In the genomic region with DNA sequence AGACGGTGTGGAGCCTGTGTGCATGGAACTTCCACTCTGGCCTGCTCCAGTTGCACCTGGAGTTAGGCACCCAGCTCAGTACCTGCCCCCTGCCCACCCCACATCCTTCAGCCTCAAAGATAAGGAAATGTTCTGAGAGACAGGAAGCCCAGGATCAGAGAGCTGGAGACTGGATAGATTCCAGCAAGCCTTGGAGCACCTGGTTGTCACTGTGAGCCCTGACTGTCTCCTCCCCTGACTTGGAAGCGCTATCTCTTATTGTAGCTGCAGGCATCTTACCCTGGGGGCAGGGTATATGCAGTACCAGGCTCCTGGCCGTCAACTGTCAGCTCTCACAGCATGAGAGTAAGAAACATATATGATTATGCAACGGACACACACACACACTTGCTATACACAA, we compare ENCODE assay signal across 35 mouse cellular contexts. TPM values are rescaled to one million over a fixed set of nuclear protein-coding genes. Genes with fewer than 3 reads are reported as not detected.
DNase-seq lines count a peak whose midpoint lies in the region; ATAC-seq and TF ChIP-seq lines count a peak whose summit lies in the region.
"Had no signal": no experiment of that assay in that cellular context is flagged by ENCODE, and none has a peak within 500 bp of the region (broad histone marks: within the 10 kb centered on the region; RNA-seq: fewer than 3 reads in every experiment).

No protein-coding gene starts in this region.

- no peak for TF ChIP-seq CTCF in left cerebral cortex, adult 2 months (IDR thresholded peaks at IDR 0.05)

- H3K9ac ChIP-seq in embryonic facial prominence, embryonic 13.5 days: no peak overlapping the region
- no peak overlapping the region for H3K9ac ChIP-seq in neural tube, embryonic 13.5 days
- H3K9ac ChIP-seq: forebrain, embryonic 13.5 days; liver, embryonic 15.5 days; lung, embryonic 14.5 days; midbrain, embryonic 12.5 days had no signal

- H3K4me2 ChIP-seq in embryonic facial prominence, embryonic 13.5 days: no peak overlapping the region
- H3K4me2 ChIP-seq in neural tube, embryonic 13.5 days: no peak overlapping the region
- H3K4me2 ChIP-seq: forebrain, embryonic 13.5 days; liver, embryonic 15.5 days; lung, embryonic 14.5 days; midbrain, embryonic 12.5 days had no signal

- H3K9me3 ChIP-seq in embryonic facial prominence, embryonic 13.5 days: peaks cover 5% of the 10 kb centered on the region; the same call in 1 of the 2 replicates
- H3K9me3 ChIP-seq in embryonic facial prominence, embryonic 10.5 days: 0 out of 2 replicates have a peak, but pooled peaks cover 2% of the 10 kb centered on the region
- H3K9me3 ChIP-seq in neural tube, embryonic 13.5 days: no peaks in the 10 kb centered on the region
- H3K9me3 ChIP-seq: forebrain, embryonic 13.5 days; liver, embryonic 15.5 days; midbrain, embryonic 12.5 days had no signal

- no peak for DNase-seq in embryonic facial prominence, embryonic 10.5 days (ENCODE audit: low spot score)
- no peak for DNase-seq in left cerebral cortex, adult 2 months (ENCODE audit: extremely low spot score in 1 of 2, low spot score in 2 of 2)
- DNase-seq in left cerebral cortex, adult 18-20 months (ENCODE audit: low spot score in 2 of 2): no peak
- no peak for DNase-seq in neural tube, embryonic 10.5 days (ENCODE audit: extremely low spot score, low spot score)
- no peak for DNase-seq in spleen, postnatal 14 days (ENCODE audit: low spot score in 2 of 2)
- DNase-seq: adrenal gland, adult 8-10 months; cerebellum, adult 11-12 months; cerebellum, adult 9-11 months; gastrocnemius, postnatal 10 days; heart, postnatal 14 days; kidney, adult 11 months; kidney, postnatal 14 days; lung, embryonic 14.5 days; lung, postnatal 14 days; right cerebral cortex, adult 18-20 months; spleen, adult 18-20 months; thymus, adult 18-20 months; thymus, postnatal 25 days had no signal

- no peaks in the 10 kb centered on the region for H3K27me3 ChIP-seq in embryonic facial prominence, embryonic 13.5 days
- H3K27me3 ChIP-seq in embryonic facial prominence, embryonic 10.5 days (replicated peaks; ENCODE audit: low read depth, poor library complexity, severe bottlenecking): no peaks in the 10 kb centered on the region
- no peaks in the 10 kb centered on the region for H3K27me3 ChIP-seq in neural tube, embryonic 13.5 days
- H3K27me3 ChIP-seq: liver, embryonic 15.5 days; midbrain, embryonic 12.5 days had no signal

- intact Hi-C loops in left cerebral cortex, adult 2 months (cut with DNase I): no loop called here

- ATAC-seq in embryonic facial prominence, embryonic 13.5 days (ENCODE audit: insufficient number of reproducible peaks, insufficient read depth, low FRiP score, low TSS enrichment, low read depth): no peak
- ATAC-seq in neural tube, embryonic 13.5 days (ENCODE audit: low read depth): no peak
- ATAC-seq: forebrain, embryonic 13.5 days; inflammation-experienced regulatory T-cells, adult 6 months had no signal

- no peaks in the 10 kb centered on the region for H3K4me1 ChIP-seq in embryonic facial prominence, embryonic 13.5 days
- peaks cover 16% of the 10 kb centered on the region for H3K4me1 ChIP-seq in embryonic facial prominence, embryonic 10.5 days
- H3K4me1 ChIP-seq in neural tube, embryonic 13.5 days (replicated peaks): peaks cover 17% of the 10 kb centered on the region
- H3K4me1 ChIP-seq: forebrain, embryonic 13.5 days; liver, embryonic 15.5 days; midbrain, embryonic 12.5 days had no signal

- 62% methylated on average over 4 of the region's 4 CpGs for WGBS in embryonic facial prominence, embryonic 13.5 days
- WGBS in embryonic facial prominence, embryonic 10.5 days: 75% methylated on average over 4 of the region's 4 CpGs
- 66% methylated on average over 4 of the region's 4 CpGs for WGBS in neural tube, embryonic 13.5 days

- 0 out of 2 replicates have a peak overlapping the region, but pooled peaks have one; percentile 22 for H3K27ac ChIP-seq in embryonic facial prominence, embryonic 13.5 days
- H3K27ac ChIP-seq in embryonic facial prominence, embryonic 10.5 days (replicated peaks): no peak overlapping the region
- peak overlapping the region; percentile 36; the same call in 1 of the 2 replicates for H3K27ac ChIP-seq in left cerebral cortex, adult 2 months
- peak overlapping the region; percentile 24; the same call in 1 of the 2 replicates for H3K27ac ChIP-seq in neural tube, embryonic 13.5 days (replicated peaks)
- H3K27ac ChIP-seq: forebrain, embryonic 13.5 days; liver, embryonic 15.5 days; midbrain, embryonic 12.5 days; stomach, postnatal 0 days had no signal

- no peaks in the 10 kb centered on the region for H3K36me3 ChIP-seq in embryonic facial prominence, embryonic 13.5 days
- no peaks in the 10 kb centered on the region for H3K36me3 ChIP-seq in embryonic facial prominence, embryonic 10.5 days (replicated peaks)
- H3K36me3 ChIP-seq in neural tube, embryonic 13.5 days: no peaks in the 10 kb centered on the region
- H3K36me3 ChIP-seq: G1E; liver, embryonic 15.5 days; midbrain, embryonic 12.5 days had no signal

- no peak overlapping the region for H3K4me3 ChIP-seq in embryonic facial prominence, embryonic 13.5 days
- H3K4me3 ChIP-seq in embryonic facial prominence, embryonic 10.5 days: no peak overlapping the region
- no peak overlapping the region for H3K4me3 ChIP-seq in left cerebral cortex, adult 2 months
- H3K4me3 ChIP-seq in neural tube, embryonic 13.5 days: no peak overlapping the region
- H3K4me3 ChIP-seq: forebrain, embryonic 13.5 days; liver, embryonic 15.5 days; midbrain, embryonic 12.5 days; myocyte had no signal

RNA-seq across cellular contexts. Expression of gene Pla2g2f, which starts 2.0 kb away (rescaled TPM):
- polyA plus RNA-seq in embryonic facial prominence, embryonic 13.5 days (2015; fragmentation: Nextera tagmentation; extraction: Ambion mirVana): 1.1 and 1.5 TPM in 2 replicates
- not detected in 2 replicates for polyA plus RNA-seq in embryonic facial prominence, embryonic 10.5 days (2016; fragmentation: Nextera tagmentation; extraction: Ambion mirVana)
- total RNA-seq in left cerebral cortex, adult 2 months (2021): not detected
- total RNA-seq in left cerebral cortex, adult 18-20 months (2021): under 1 TPM in 1 of 2 experiments, not detected in 1; 0.14 TPM
- not detected in 2 replicates for polyA plus RNA-seq in neural tube, embryonic 13.5 days (2015; fragmentation: Nextera tagmentation; extraction: Ambion mirVana)
- total RNA-seq: common myeloid progenitor, adult 5-6 weeks; gastrocnemius, postnatal 10 days; left cerebral cortex, postnatal 10 days; liver, adult 2 months; neutrophil, adult 5-6 weeks had no signal
- polyA plus RNA-seq: forebrain, embryonic 13.5 days; G1E; gonadal fat pad, adult 2 months; heart, embryonic 14.5 days; inflammation-experienced regulatory T-cells, adult 6 months; kidney, embryonic 14.5 days; liver, adult 2 months; liver, embryonic 15.5 days; lung, embryonic 14.5 days; myocyte had no signal

RNA-seq across cellular contexts. Expression of gene Ubxn10, which starts 18.5 kb away (rescaled TPM):
- 0.58 and 0.65 TPM in 2 replicates for polyA plus RNA-seq in embryonic facial prominence, embryonic 13.5 days (2015; fragmentation: Nextera tagmentation; extraction: Ambion mirVana)
- 1.3 and 1.4 TPM in 2 replicates for polyA plus RNA-seq in embryonic facial prominence, embryonic 10.5 days (2016; fragmentation: Nextera tagmentation; extraction: Ambion mirVana)
- 1 to 10 TPM; 1.4 to 1.5 TPM for total RNA-seq in left cerebral cortex, adult 2 months (2021)
- total RNA-seq in left cerebral cortex, adult 18-20 months (2021): 1 to 10 TPM in 1 of 2 experiments, under 1 TPM in 1; 0.56 to 1.2 TPM
- 1.9 and 2.6 TPM in 2 replicates for polyA plus RNA-seq in neural tube, embryonic 13.5 days (2015; fragmentation: Nextera tagmentation; extraction: Ambion mirVana)
- total RNA-seq: common myeloid progenitor, adult 5-6 weeks; neutrophil, adult 5-6 weeks had no signal
- polyA plus RNA-seq: G1E; inflammation-experienced regulatory T-cells, adult 6 months; myocyte had no signal

RNA-seq across cellular contexts. Expression of gene Pla2g2d, which starts 20.1 kb away (rescaled TPM):
- 0.19 and 0.22 TPM in 2 replicates for polyA plus RNA-seq in embryonic facial prominence, embryonic 13.5 days (2015; fragmentation: Nextera tagmentation; extraction: Ambion mirVana)
- polyA plus RNA-seq in embryonic facial prominence, embryonic 10.5 days (2016; fragmentation: Nextera tagmentation; extraction: Ambion mirVana): 0.26 and 0.80 TPM in 2 replicates
- under 1 TPM; 0.42 to 0.97 TPM for total RNA-seq in left cerebral cortex, adult 2 months (2021)
- total RNA-seq in left cerebral cortex, adult 18-20 months (2021): under 1 TPM; 0.47 to 0.77 TPM
- polyA plus RNA-seq in neural tube, embryonic 13.5 days (2015; fragmentation: Nextera tagmentation; extraction: Ambion mirVana): 1.1 and 2.6 TPM in 2 replicates
- total RNA-seq: common myeloid progenitor, adult 5-6 weeks; G1E; gastrocnemius, postnatal 10 days; liver, adult 2 months; neutrophil, adult 5-6 weeks had no signal
- polyA plus RNA-seq: G1E; heart, embryonic 14.5 days; kidney, embryonic 14.5 days; limb, embryonic 11.5 days; liver, adult 2 months; liver, embryonic 15.5 days had no signal

RNA-seq across cellular contexts. Expression of gene Pla2g2c, which starts 30.8 kb away (rescaled TPM):
- 0.21 and 0.69 TPM in 2 replicates for polyA plus RNA-seq in embryonic facial prominence, embryonic 13.5 days (2015; fragmentation: Nextera tagmentation; extraction: Ambion mirVana)
- 0.52 and 0.65 TPM in 2 replicates for polyA plus RNA-seq in embryonic facial prominence, embryonic 10.5 days (2016; fragmentation: Nextera tagmentation; extraction: Ambion mirVana)
- not detected for total RNA-seq in left cerebral cortex, adult 2 months (2021)
- total RNA-seq in left cerebral cortex, adult 18-20 months (2021): under 1 TPM in 1 of 2 experiments, not detected in 1; 0.35 TPM
- polyA plus RNA-seq in neural tube, embryonic 13.5 days (2015; fragmentation: Nextera tagmentation; extraction: Ambion mirVana): 0.39 and 0.84 TPM in 2 replicates
- total RNA-seq: common myeloid progenitor, adult 5-6 weeks; heart, postnatal 14 days; left cerebral cortex, postnatal 10 days; liver, adult 2 months; neutrophil, adult 5-6 weeks had no signal
- polyA plus RNA-seq: G1E; inflammation-experienced regulatory T-cells, adult 6 months; liver, adult 2 months; liver, embryonic 15.5 days; myocyte had no signal
